Mouse (Mus musculus): ENCODE results near the gene Pdgfc. TPM values are rescaled to one million over a fixed set of nuclear protein-coding genes. Genes with fewer than 3 reads are reported as not detected.

Pdgfc gene
- polyA plus RNA-seq, 1 experiment = 7.3 TPM

DNA sequence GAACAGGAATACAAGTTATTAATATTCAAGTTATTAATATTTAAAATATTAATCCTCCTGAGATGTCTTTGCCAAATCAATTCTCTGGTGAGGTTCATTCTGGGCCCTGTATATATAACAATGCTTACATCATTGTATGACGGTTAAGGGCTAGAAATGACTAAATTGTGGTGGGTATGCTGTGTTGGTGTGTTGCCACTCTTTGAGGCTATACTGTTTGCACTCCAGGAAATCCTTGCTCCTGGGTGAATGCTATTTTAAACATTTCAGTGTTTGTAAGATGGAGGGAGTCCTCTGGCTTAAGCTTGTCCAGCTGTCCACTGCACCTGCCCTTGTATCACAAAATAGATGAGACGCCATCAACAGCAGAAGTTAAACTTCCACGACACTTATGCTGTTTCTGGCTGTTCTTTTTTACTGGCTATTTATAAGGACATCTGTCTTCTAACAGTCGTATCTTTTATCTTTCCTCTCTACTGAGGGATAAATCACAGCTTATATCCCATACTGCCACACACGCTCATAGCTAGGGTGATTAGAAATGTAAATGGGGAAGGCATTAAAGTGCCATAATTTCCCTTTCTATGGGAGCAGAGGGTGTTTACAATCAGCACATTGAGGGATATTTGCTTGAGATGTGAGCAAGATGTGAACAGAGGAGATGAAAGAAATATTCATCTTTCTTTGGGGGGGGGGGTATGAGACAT, 9.3 kb downstream of the Pdgfc start:
- WGBS = 79% methylated on average over 5 of the region's 5 CpGs
- H3K27ac ChIP-seq (ENCODE audit: insufficient read depth, low read depth, low read length) = no peak overlapping the region; the same call in 1 of the 2 replicates
- TF ChIP-seq CTCF (conservative IDR thresholded peaks at IDR 0.05; ENCODE audit: insufficient read depth, insufficient read length, low read depth, low read length) = no peak
- no peak for TF ChIP-seq POLR2A (IDR thresholded peaks at IDR 0.05; ENCODE audit: low read depth, low read length)

DNA sequence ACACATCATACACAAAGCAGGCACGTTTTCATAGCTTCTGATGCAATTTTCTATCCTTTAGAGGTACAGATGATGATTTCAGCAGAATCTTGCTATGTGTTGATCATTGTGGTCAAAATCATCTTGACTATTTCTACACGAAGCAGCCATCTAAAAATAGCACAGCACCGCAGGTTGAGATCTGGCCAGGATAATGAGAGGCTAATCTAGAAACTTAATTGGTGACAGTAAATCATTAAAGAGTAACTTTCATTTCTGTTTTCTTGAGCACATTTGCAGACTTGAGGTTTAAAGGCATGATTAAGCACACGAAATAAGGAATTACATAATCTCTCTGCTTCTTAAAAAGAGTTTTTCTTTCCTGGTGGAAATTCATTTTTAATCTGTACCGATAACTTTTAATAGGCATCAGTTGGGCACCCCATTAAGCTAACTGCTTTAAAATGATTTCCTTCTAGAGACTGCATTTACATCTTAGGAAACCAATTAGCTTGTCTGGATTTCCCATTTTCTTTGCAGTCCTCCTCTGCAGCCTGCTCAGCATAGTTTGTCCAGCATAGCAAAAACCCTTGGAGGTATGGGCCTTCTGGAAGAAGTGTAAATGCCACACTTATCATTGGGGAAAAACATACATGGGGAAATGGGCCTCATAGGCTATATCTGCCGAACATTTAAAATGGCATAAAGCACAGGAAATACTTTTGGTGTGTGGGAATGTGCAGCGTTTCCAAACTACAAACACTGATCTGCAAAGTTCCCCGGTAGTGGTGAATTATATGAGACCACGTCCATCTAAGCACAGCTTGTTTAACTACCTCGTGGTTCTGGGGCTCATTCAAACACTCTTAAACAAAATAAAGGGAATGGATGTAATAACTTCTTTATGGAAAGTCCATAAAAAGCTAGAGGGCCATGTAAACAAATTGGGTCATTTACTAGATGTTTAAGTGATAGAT, 10.7 kb downstream of the Pdgfc start:
- no peaks in the 10 kb centered on the region for H3K27me3 ChIP-seq (replicated peaks; ENCODE audit: control insufficient read depth, insufficient read depth, low read length)
- peak overlapping the region; percentile 96 for H3K27ac ChIP-seq (ENCODE audit: insufficient read depth, low read depth, low read length)
- no peaks in the 10 kb centered on the region for H3K36me3 ChIP-seq (ENCODE audit: control insufficient read depth, insufficient read depth, low read length)
- H3K4me3 ChIP-seq (ENCODE audit: insufficient read depth, low read depth, low read length) = no peak overlapping the region
- WGBS = 24% methylated on average over 10 of the region's 10 CpGs
- DNase-seq = peak; percentile 73
- peaks cover 19% of the 10 kb centered on the region; the same call in 1 of the 2 replicates for H3K4me1 ChIP-seq (ENCODE audit: control insufficient read depth, insufficient read depth, low read length)
- TF ChIP-seq CTCF (conservative IDR thresholded peaks at IDR 0.05; ENCODE audit: insufficient read depth, insufficient read length, low read depth, low read length) (no peak), POLR2A (IDR thresholded peaks at IDR 0.05; ENCODE audit: low read depth, low read length) (no peak)

More for the DNA sequence above, 9.3 kb downstream of the Pdgfc start:
- no peak for DNase-seq
- H3K4me3 ChIP-seq (ENCODE audit: insufficient read depth, low read depth, low read length) = no peak overlapping the region
- H3K27me3 ChIP-seq (replicated peaks; ENCODE audit: control insufficient read depth, insufficient read depth, low read length) = no peaks in the 10 kb centered on the region
- no peaks in the 10 kb centered on the region for H3K36me3 ChIP-seq (ENCODE audit: control insufficient read depth, insufficient read depth, low read length)
- peaks cover 19% of the 10 kb centered on the region; the same call in 1 of the 2 replicates for H3K4me1 ChIP-seq (ENCODE audit: control insufficient read depth, insufficient read depth, low read length)

DNA sequence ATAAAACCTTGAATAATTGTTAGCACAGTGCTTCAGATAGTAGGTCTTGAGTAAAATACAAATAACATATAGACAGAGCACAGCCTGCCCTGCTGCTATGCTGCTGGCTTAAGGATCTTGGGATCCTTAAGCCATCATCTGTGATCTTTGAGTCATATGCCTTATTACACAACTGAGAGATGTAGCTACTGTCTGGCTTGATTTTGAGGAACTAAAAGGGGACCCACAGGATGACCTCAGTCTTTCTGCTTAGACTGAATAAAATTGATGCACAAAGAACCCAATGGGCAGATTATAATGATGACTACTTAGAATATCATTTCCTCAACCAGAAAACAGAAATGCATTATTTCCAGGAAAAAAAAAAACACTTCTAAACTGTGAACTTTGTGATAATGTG, 15.3 kb downstream of the Pdgfc start:
- DNase-seq = no peak
- no peak overlapping the region for H3K27ac ChIP-seq (ENCODE audit: insufficient read depth, low read depth, low read length)
- no peaks in the 10 kb centered on the region for H3K36me3 ChIP-seq (ENCODE audit: control insufficient read depth, insufficient read depth, low read length)
- H3K4me3 ChIP-seq (ENCODE audit: insufficient read depth, low read depth, low read length) = no peak overlapping the region
- H3K4me1 ChIP-seq (ENCODE audit: control insufficient read depth, insufficient read depth, low read length) = peaks cover 10% of the 10 kb centered on the region; the same call in 1 of the 2 replicates
- H3K27me3 ChIP-seq (replicated peaks; ENCODE audit: control insufficient read depth, insufficient read depth, low read length) = no peaks in the 10 kb centered on the region
- no peak for TF ChIP-seq POLR2A (IDR thresholded peaks at IDR 0.05; ENCODE audit: low read depth, low read length)

DNA sequence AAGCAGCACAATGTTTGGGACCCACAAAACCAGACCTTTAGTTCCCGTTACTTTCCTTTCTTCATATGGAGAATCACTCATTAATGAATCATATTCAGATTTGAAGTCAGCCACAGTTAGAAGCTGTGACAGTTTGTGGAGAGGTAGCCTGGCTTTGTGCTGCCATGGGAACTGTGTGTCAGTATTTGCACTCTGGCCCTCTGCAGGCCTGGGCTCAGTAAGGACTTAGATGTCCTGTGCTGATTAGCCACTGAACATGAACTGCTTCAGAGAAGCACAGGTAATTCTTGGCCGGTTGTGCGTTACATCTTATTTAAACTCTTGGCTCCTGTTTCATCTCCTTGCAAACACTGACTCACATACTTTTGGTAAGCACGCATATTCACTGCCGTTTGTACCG, 16.2 kb downstream of the Pdgfc start:
- no peaks in the 10 kb centered on the region for H3K27me3 ChIP-seq (replicated peaks; ENCODE audit: control insufficient read depth, insufficient read depth, low read length)
- DNase-seq = peak; percentile 54
- no peak overlapping the region for H3K4me3 ChIP-seq (ENCODE audit: insufficient read depth, low read depth, low read length)
- TF ChIP-seq CTCF (conservative IDR thresholded peaks at IDR 0.05; ENCODE audit: insufficient read depth, insufficient read length, low read depth, low read length) (no peak), POLR2A (IDR thresholded peaks at IDR 0.05; ENCODE audit: low read depth, low read length) (no peak)
- no peaks in the 10 kb centered on the region for H3K36me3 ChIP-seq (ENCODE audit: control insufficient read depth, insufficient read depth, low read length)
- peaks cover 2% of the 10 kb centered on the region; the same call in 1 of the 2 replicates for H3K4me1 ChIP-seq (ENCODE audit: control insufficient read depth, insufficient read depth, low read length)
- no peak overlapping the region; the same call in 1 of the 2 replicates for H3K27ac ChIP-seq (ENCODE audit: insufficient read depth, low read depth, low read length)
- 60% methylated on average over 6 of the region's 6 CpGs for WGBS

DNA sequence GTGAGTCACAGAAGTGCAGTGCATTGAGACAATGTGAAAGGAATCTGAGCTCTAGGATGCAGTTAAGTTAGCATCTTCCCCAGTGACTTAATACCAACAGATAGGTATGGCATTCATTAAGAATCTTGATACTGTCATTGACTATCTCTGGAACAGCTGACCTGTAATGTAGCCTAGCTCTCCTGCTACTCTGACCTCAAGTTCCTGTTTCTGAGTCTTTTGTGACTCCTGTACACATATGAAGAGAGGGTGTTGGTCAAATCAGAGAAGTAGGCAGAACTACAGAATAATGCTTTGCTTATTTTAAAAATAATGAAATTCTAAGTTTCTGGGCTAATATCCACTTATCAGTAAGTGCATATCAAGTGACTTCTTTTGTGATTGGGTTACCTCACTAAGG, 17.9 kb downstream of the Pdgfc start:
- Histone ChIP-seq H3K4me1 (ENCODE audit: control insufficient read depth, insufficient read depth, low read length) (peaks cover 11% of the 10 kb centered on the region), H3K36me3 (ENCODE audit: control insufficient read depth, insufficient read depth, low read length) (no peaks in the 10 kb centered on the region), H3K27ac (ENCODE audit: insufficient read depth, low read depth, low read length) (no peak overlapping the region), H3K4me3 (ENCODE audit: insufficient read depth, low read depth, low read length) (no peak overlapping the region), H3K27me3 (replicated peaks; ENCODE audit: control insufficient read depth, insufficient read depth, low read length) (no peaks in the 10 kb centered on the region)
- no peak for DNase-seq
- TF ChIP-seq POLR2A (IDR thresholded peaks at IDR 0.05; ENCODE audit: low read depth, low read length) = no peak
- no peak for TF ChIP-seq CTCF (conservative IDR thresholded peaks at IDR 0.05; ENCODE audit: insufficient read depth, insufficient read length, low read depth, low read length)

DNA sequence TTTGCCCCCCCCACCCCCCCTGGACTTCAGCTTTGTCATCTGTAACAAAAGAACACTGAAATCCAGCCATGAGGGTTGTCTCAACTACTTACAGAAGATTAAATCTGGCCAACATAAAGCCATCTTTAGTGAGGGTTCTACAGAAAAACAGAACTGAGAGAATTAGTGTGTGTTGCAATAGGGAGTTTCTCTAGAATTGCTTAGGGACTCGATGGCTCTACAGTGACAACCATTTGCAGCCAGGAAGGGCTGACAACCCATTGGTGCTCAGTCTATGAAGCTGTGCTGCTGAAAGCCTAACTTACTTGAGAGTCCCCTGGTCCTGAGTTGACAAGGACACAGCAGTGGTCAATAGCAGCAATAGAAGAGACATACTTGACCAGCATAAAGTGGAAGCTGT, 21.5 kb downstream of the Pdgfc start:
- H3K4me3 ChIP-seq (ENCODE audit: insufficient read depth, low read depth, low read length) = no peak overlapping the region
- H3K4me1 ChIP-seq (ENCODE audit: control insufficient read depth, insufficient read depth, low read length) = peaks cover 9% of the 10 kb centered on the region
- 88% methylated on average over 1 of the region's 1 CpGs for WGBS
- H3K27ac ChIP-seq (ENCODE audit: insufficient read depth, low read depth, low read length) = peak overlapping the region; percentile 91
- no peak for DNase-seq
- H3K36me3 ChIP-seq (ENCODE audit: control insufficient read depth, insufficient read depth, low read length) = no peaks in the 10 kb centered on the region
- TF ChIP-seq CTCF (conservative IDR thresholded peaks at IDR 0.05; ENCODE audit: insufficient read depth, insufficient read length, low read depth, low read length) (no peak), POLR2A (IDR thresholded peaks at IDR 0.05; ENCODE audit: low read depth, low read length) (no peak)
- no peaks in the 10 kb centered on the region for H3K27me3 ChIP-seq (replicated peaks; ENCODE audit: control insufficient read depth, insufficient read depth, low read length)

DNA sequence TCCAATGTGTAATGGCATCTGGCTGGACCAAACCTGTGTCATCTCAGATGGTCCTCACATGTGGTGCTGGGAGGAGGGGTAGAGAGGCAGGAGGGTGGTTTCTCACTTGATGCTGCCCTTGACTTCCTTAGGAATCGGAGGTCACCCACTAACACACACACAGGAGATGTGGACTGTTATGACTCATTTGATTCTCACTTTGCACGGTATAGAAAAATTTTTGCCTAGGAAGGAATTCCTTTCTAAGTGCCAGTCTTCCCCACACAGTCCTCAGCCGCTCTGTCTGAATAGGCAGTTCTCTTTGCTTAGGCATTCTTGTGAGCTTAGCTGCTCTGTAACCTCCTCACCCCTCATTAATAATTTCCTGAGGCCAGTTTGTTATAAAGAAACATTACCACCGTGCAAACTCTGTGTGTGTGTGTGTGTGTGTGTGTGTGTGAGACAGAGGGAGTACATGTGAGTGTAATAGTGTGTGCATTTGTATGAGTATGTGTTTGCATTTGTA, 22.4 kb downstream of the Pdgfc start:
- peak overlapping the region; percentile 91 for H3K27ac ChIP-seq (ENCODE audit: insufficient read depth, low read depth, low read length)
- 10% methylated on average over 4 of the region's 4 CpGs for WGBS
- TF ChIP-seq CTCF (conservative IDR thresholded peaks at IDR 0.05; ENCODE audit: insufficient read depth, insufficient read length, low read depth, low read length) (no peak), POLR2A (IDR thresholded peaks at IDR 0.05; ENCODE audit: low read depth, low read length) (no peak)

More for the DNA sequence above, 22.4 kb downstream of the Pdgfc start:
- Histone ChIP-seq H3K27me3 (replicated peaks; ENCODE audit: control insufficient read depth, insufficient read depth, low read length) (no peaks in the 10 kb centered on the region), H3K4me3 (ENCODE audit: insufficient read depth, low read depth, low read length) (no peak overlapping the region), H3K4me1 (ENCODE audit: control insufficient read depth, insufficient read depth, low read length) (peaks cover 9% of the 10 kb centered on the region), H3K36me3 (ENCODE audit: control insufficient read depth, insufficient read depth, low read length) (no peaks in the 10 kb centered on the region)
- DNase-seq = peak; percentile 79
